Mouse (Mus musculus) lung, postnatal 0 days (tissue): ENCODE measurements around the gene Pacsin1. TPM values are rescaled to one million over a fixed set of nuclear protein-coding genes. Genes with fewer than 3 reads are reported as not detected.
"Not testable (repeated sequence)": the region's sequence is repeated elsewhere in the genome, so short reads cannot be mapped to it uniquely, and the experiment has no call there.

ENCODE experiments used
- ATAC-seq: fragments of 200-750 bp; cut with Nextera tagmentation; 2 replicates; pipeline ENCODE4 v1.8.0; 2017; ENCODE audit warnings: moderate library complexity
- DNase-seq: peaks from one replicate; pipeline ENCODE4 v3.0.0-alpha.2; 2016; ENCODE audit warnings: low spot score
- H3K27ac ChIP-seq: fragments of 300-500 bp; sonication (generic); 2 replicates; pipeline ENCODE4 v1.5.1; 2014; ENCODE audit warnings: antibody characterized with exemption, mild to moderate bottlenecking, low read length, mixed read lengths
- H3K27me3 ChIP-seq: fragments of 300-500 bp; sonication (generic); replicated peaks from 2 replicates; pipeline ENCODE4 v1.6.1; 2014; ENCODE audit warnings: low read length, mixed read lengths; ENCODE audit not compliant: insufficient read depth
- H3K36me3 ChIP-seq: fragments of 300-500 bp; sonication (generic); 2 replicates; pipeline ENCODE4 v1.6.1; 2014; ENCODE audit warnings: low read length, mixed read lengths; ENCODE audit not compliant: insufficient read depth
- H3K4me1 ChIP-seq: fragments of 300-500 bp; sonication (generic); 2 replicates; pipeline ENCODE4 v1.6.1; 2014; ENCODE audit warnings: antibody characterized with exemption, low read depth, low read length, mixed read lengths; ENCODE audit not compliant: insufficient read depth
- H3K4me2 ChIP-seq: fragments of 300-500 bp; sonication (generic); replicated peaks from 2 replicates; pipeline ENCODE4 v1.6.1; 2014; ENCODE audit warnings: low read depth, mild to moderate bottlenecking, low read length, moderate library complexity, mixed read lengths
- H3K4me3 ChIP-seq: fragments of 300-500 bp; sonication (generic); 2 replicates; pipeline ENCODE4 v1.5.1; 2014; ENCODE audit warnings: low read depth, low read length
- H3K9ac ChIP-seq: fragments of 300-500 bp; sonication (generic); replicated peaks from 2 replicates; pipeline ENCODE4 v1.6.1; 2014; ENCODE audit warnings: low read depth, mild to moderate bottlenecking
- H3K9me3 ChIP-seq: fragments of 300-500 bp; sonication (generic); 2 replicates; pipeline ENCODE4 v1.6.1; 2016; ENCODE audit warnings: low read length, mixed read lengths
- CTCF ChIP-seq: IDR thresholded peaks from 2 replicates; pipeline ENCODE4 v1.5.1; 2016; ENCODE audit warnings: antibody characterized with exemption, mild to moderate bottlenecking
- EP300 ChIP-seq: IDR thresholded peaks from 2 replicates; pipeline ENCODE4 v1.6.1; 2016; ENCODE audit warnings: antibody characterized with exemption, mild to moderate bottlenecking, control low read depth
- WGBS: fragments of 180-500 bp; shearing (Covaris S2); extraction: QIAGEN DNeasy Blood & Tissue Kit; methylation state at CpG from one replicate; pipeline ENCODE4 v1.1.7; 2014; 5-methylcytosine and 5-hydroxymethylcytosine counted together
- polyA plus RNA-seq: library from polyadenylated mRNA; unstranded; fragments of >200 nt; fragmentation: Nextera tagmentation; extraction: Ambion mirVana; gene quantifications from 2 replicates; pipeline ENCODE4 v1.2.1, GENCODE M21; 2015

Gene Pacsin1
- polyA plus RNA-seq, 1 experiment from 2014 or later, result 0.70 TPM

- H3K4me1 ChIP-seq, result 0 out of 2 replicates have a peak, but pooled peaks cover 3% of the 10 kb centered on the region
- TF ChIP-seq EP300, result no peak
- TF ChIP-seq CTCF, result no peak
- peak within 1 kb of the TSS; percentile 86 for H3K4me3 ChIP-seq
- peak; percentile 97 for DNase-seq
- ATAC-seq, result peak; percentile 99
- H3K36me3 ChIP-seq, result 0 out of 2 replicates have a peak, but pooled peaks cover 22% of the 10 kb centered on the region
- no peaks in the 10 kb centered on the region for H3K27me3 ChIP-seq
- H3K4me2 ChIP-seq, result peak within 1 kb of the TSS; percentile 83
- no peaks in the 10 kb centered on the region for H3K9me3 ChIP-seq
- H3K27ac ChIP-seq, result peak within 1 kb of the TSS; percentile 84
- 2% methylated on average over 48 of the region's 72 CpGs for WGBS
- peak within 1 kb of the TSS; percentile 96 for H3K9ac ChIP-seq
These were observed 20.3 kb upstream of the Pacsin1 start, which contains the start of gene RPS10-NUDT3 for GRCm38 (mm10) chr17:27634871-27635574. RPS10-NUDT3 (minus strand) TSS chr17:27635222.

- 36% methylated on average over 9 of the region's 9 CpGs for whole genome bisulfite sequencing
- 0 out of 2 replicates have a peak overlapping the region, but pooled peaks have one; percentile 96 for H3K9ac ChIP-seq
- ATAC-seq, result not testable (repeated sequence)
These were observed 19.8 kb upstream of the Pacsin1 start for GRCm38 (mm10) chr17:27635575-27635903.

GRCm38 (mm10) chr17:27636132-27637020 is 18.9 kb upstream of the Pacsin1 start, which contains the start of gene Rps10:
Rps10 (minus strand) TSS chr17:27636669.
- H3K9me3 ChIP-seq, result no peaks in the 10 kb centered on the region
- ATAC-seq (no peak), DNase-seq (no peak)
- 0 out of 2 replicates have a peak, but pooled peaks cover 3% of the 10 kb centered on the region for H3K4me1 ChIP-seq
- 0 out of 2 replicates have a peak, but pooled peaks cover 10% of the 10 kb centered on the region for H3K36me3 ChIP-seq
- H3K4me2 ChIP-seq, result peak within 1 kb of the TSS; percentile 83
- peak within 1 kb of the TSS; percentile 86 for H3K4me3 ChIP-seq
- H3K27ac ChIP-seq, result no peak within 1 kb of the TSS
- no peak within 1 kb of the TSS for H3K9ac ChIP-seq
- TF ChIP-seq EP300 (no peak), CTCF (no peak)
- H3K27me3 ChIP-seq, result no peaks in the 10 kb centered on the region
- WGBS, result 54% methylated on average over 18 of the region's 18 CpGs

More at GRCm38 (mm10) chr17:27635575-27635903, 19.8 kb upstream of the Pacsin1 start:
- peak overlapping the region; percentile 83 for H3K4me2 ChIP-seq
- H3K27ac ChIP-seq, result peak overlapping the region; percentile 84; the same call in 1 of the 2 replicates
- not testable (repeated sequence) for H3K27me3 ChIP-seq, H3K4me1 ChIP-seq, DNase-seq, H3K9me3 ChIP-seq
- 0 out of 2 replicates have a peak, but pooled peaks cover 18% of the 10 kb centered on the region for H3K36me3 ChIP-seq
- H3K4me3 ChIP-seq, result peak overlapping the region; percentile 86

GRCm38 (mm10) chr17:27637333-27637732 is 18.0 kb upstream of the Pacsin1 start:
- Histone ChIP-seq H3K4me1 (0 out of 2 replicates have a peak, but pooled peaks cover 3% of the 10 kb centered on the region), H3K4me3 (no peak overlapping the region), H3K36me3 (0 out of 2 replicates have a peak, but pooled peaks cover under 1% of the 10 kb centered on the region), H3K9me3 (no peaks in the 10 kb centered on the region), H3K27me3 (no peaks in the 10 kb centered on the region), H3K27ac (no peak overlapping the region), H3K4me2 (no peak overlapping the region), H3K9ac (no peak overlapping the region)
- ATAC-seq (no peak), DNase-seq (no peak)
- TF ChIP-seq EP300 (no peak), CTCF (no peak)
- WGBS, result 44% methylated on average over 9 of the region's 9 CpGs

GRCm38 (mm10) chr17:27638921-27639332 is 16.4 kb upstream of the Pacsin1 start:
- Histone ChIP-seq H3K36me3 (no peaks in the 10 kb centered on the region), H3K4me3 (no peak overlapping the region), H3K9ac (no peak overlapping the region), H3K27ac (no peak overlapping the region), H3K9me3 (no peaks in the 10 kb centered on the region), H3K4me1 (0 out of 2 replicates have a peak, but pooled peaks cover under 1% of the 10 kb centered on the region), H3K4me2 (no peak overlapping the region), H3K27me3 (no peaks in the 10 kb centered on the region)
- ATAC-seq, result no peak
- 76% methylated on average over 20 of the region's 20 CpGs for WGBS
- no peak for DNase-seq
- TF ChIP-seq CTCF (peak; percentile 45), EP300 (no peak)

GRCm38 (mm10) chr17:27639851-27640250 is 15.5 kb upstream of the Pacsin1 start:
- H3K27ac ChIP-seq, H3K4me3 ChIP-seq, H3K36me3 ChIP-seq, H3K9me3 ChIP-seq, DNase-seq, H3K4me2 ChIP-seq, ATAC-seq, H3K27me3 ChIP-seq, H3K9ac ChIP-seq, H3K4me1 ChIP-seq: not testable (repeated sequence)
- WGBS, result 86% methylated on average over 6 of the region's 6 CpGs
